Mouse (Mus musculus) small intestine, adult 2 months (tissue): ENCODE data around the gene Thrb.

ENCODE experiments used
- CTCF ChIP-seq: fragments of 200-500 bp; IDR thresholded peaks from 2 replicates; pipeline ENCODE4 v1.5.1; 2012; ENCODE audit warnings: low read depth, mild to moderate bottlenecking, control low read depth, inconsistent platforms, low read length, moderate library complexity, mixed read lengths; ENCODE audit not compliant: insufficient replicate concordance, insufficient read length; ENCODE audit errors: extremely low read depth
- POLR2A ChIP-seq: fragments of 200-500 bp; IDR thresholded peaks from 2 replicates; pipeline ENCODE4 v1.6.1; 2012; ENCODE audit warnings: low read depth, mild to moderate bottlenecking, control low read depth, inconsistent platforms, low read length, moderate library complexity

- no peak for TF ChIP-seq POLR2A
- TF ChIP-seq CTCF, result no peak
Measured at GRCm38 (mm10) chr14:18029181-18029932, 369.3 kb downstream of the Thrb start.
